Mouse (Mus musculus): ENCODE measurements around the gene Cyb561d1. TPM values are rescaled to one million over a fixed set of nuclear protein-coding genes. Genes with fewer than 3 reads are reported as not detected.
"Not testable (repeated sequence)": the region's sequence is repeated elsewhere in the genome, so short reads cannot be mapped to it uniquely, and the experiment has no call there.

The Cyb561d1 gene
- total and polyA plus RNA-seq, 3 experiments: 2.2 to 4.1 (median 2.6) TPM

GRCm38 (mm10) chr3:108241243-108241839 lies 40.3 kb upstream of the Cyb561d1 start:
- dilution Hi-C loops (cut with MboI; ENCODE audit: extremely low pct_ligation_motif_present, extremely low pct_unique_long_range_greater_than_20kb, low sequenced_read_pairs): no loop called here
- no peak for DNase-seq (ENCODE audit: extremely low read depth)
- no peaks in the 10 kb centered on the region for H3K27me3 ChIP-seq (replicated peaks)
- no peaks in the 10 kb centered on the region for H3K4me1 ChIP-seq (ENCODE audit: control insufficient read depth in 1 of 2, insufficient read depth in 2 of 2)
- H3K9me3 ChIP-seq (replicated peaks; ENCODE audit: low read length): peaks cover 2% of the 10 kb centered on the region
- TF ChIP-seq HCFC1 (IDR thresholded peaks at IDR 0.05; ENCODE audit: low read depth, low read length): no peak
- no peak overlapping the region for H3K27ac ChIP-seq (ENCODE audit: insufficient read depth, low read depth)
- H3K4me2 ChIP-seq (ENCODE audit: insufficient read depth, low read depth, poor library complexity, severe bottlenecking): no peak overlapping the region
- no peak overlapping the region for H3K4me3 ChIP-seq (replicated peaks in 1 of 3; ENCODE audit: low read depth in 2 of 3, low read length in 2 of 3, poor library complexity in 1 of 3)
- H3K79me2 ChIP-seq (replicated peaks; ENCODE audit: control insufficient read depth, extremely low read depth, insufficient read depth, poor library complexity, severe bottlenecking): no peaks in the 10 kb centered on the region
- no peaks in the 10 kb centered on the region for H3K36me3 ChIP-seq (replicated peaks in 1 of 2; ENCODE audit: control insufficient read depth in 1 of 2, insufficient read depth in 1 of 2, low read length in 1 of 2)
- in situ Hi-C loops (cut with MboI; ENCODE audit: low pct_ligation_motif_present, low pct_unique_long_range_greater_than_20kb, low sequenced_read_pairs): no loop called here
- H3K9ac ChIP-seq (ENCODE audit: insufficient read depth, low read depth): no peak overlapping the region

- H3K4me1 ChIP-seq (ENCODE audit: control insufficient read depth in 1 of 2, insufficient read depth in 2 of 2); H3K36me3 ChIP-seq (replicated peaks in 1 of 2; ENCODE audit: control insufficient read depth in 1 of 2, insufficient read depth in 1 of 2, low read length in 1 of 2); H3K9me3 ChIP-seq (replicated peaks; ENCODE audit: low read length); H3K4me3 ChIP-seq (replicated peaks in 1 of 3; ENCODE audit: low read depth in 2 of 3, low read length in 2 of 3, poor library complexity in 1 of 3); in situ Hi-C loops (cut with MboI; ENCODE audit: low pct_ligation_motif_present, low pct_unique_long_range_greater_than_20kb, low sequenced_read_pairs); H3K27ac ChIP-seq (ENCODE audit: insufficient read depth, low read depth); H3K27me3 ChIP-seq (replicated peaks); dilution Hi-C loops (cut with MboI; ENCODE audit: extremely low pct_ligation_motif_present, extremely low pct_unique_long_range_greater_than_20kb, low sequenced_read_pairs); DNase-seq (ENCODE audit: extremely low read depth); H3K79me2 ChIP-seq (replicated peaks; ENCODE audit: control insufficient read depth, extremely low read depth, insufficient read depth, poor library complexity, severe bottlenecking); H3K4me2 ChIP-seq (ENCODE audit: insufficient read depth, low read depth, poor library complexity, severe bottlenecking); H3K9ac ChIP-seq (ENCODE audit: insufficient read depth, low read depth): not testable (repeated sequence)
- TF ChIP-seq CTCF (conservative IDR thresholded peaks at IDR 0.05 in 1 of 2, IDR thresholded peaks at IDR 0.05 in 1 of 2; ENCODE audit: low read depth in 2 of 2, low read length in 2 of 2): peak in 1 of 2 experiments; percentile 26; a peak in 1 of 4 replicates
These were observed 36.6 kb upstream of the Cyb561d1 start for GRCm38 (mm10) chr3:108237474-108238102.

- Histone ChIP-seq H3K4me2 (ENCODE audit: insufficient read depth, low read depth, poor library complexity, severe bottlenecking) (no peak overlapping the region), H3K27me3 (replicated peaks) (peaks cover 10% of the 10 kb centered on the region), H3K4me1 (ENCODE audit: control insufficient read depth in 1 of 2, insufficient read depth in 2 of 2) (no peaks in the 10 kb centered on the region), H3K79me2 (replicated peaks; ENCODE audit: control insufficient read depth, extremely low read depth, insufficient read depth, poor library complexity, severe bottlenecking) (no peaks in the 10 kb centered on the region), H3K27ac (ENCODE audit: insufficient read depth, low read depth) (no peak overlapping the region), H3K9me3 (replicated peaks; ENCODE audit: low read length) (peaks cover 3% of the 10 kb centered on the region), H3K9ac (ENCODE audit: insufficient read depth, low read depth) (no peak overlapping the region), H3K36me3 (replicated peaks in 1 of 2; ENCODE audit: control insufficient read depth in 1 of 2, insufficient read depth in 1 of 2, low read length in 1 of 2) (no peaks in the 10 kb centered on the region), H3K4me3 (replicated peaks in 1 of 3; ENCODE audit: low read depth in 2 of 3, low read length in 2 of 3, poor library complexity in 1 of 3) (no peak overlapping the region)
- DNase-seq (ENCODE audit: extremely low read depth): no peak
- dilution Hi-C loops (cut with MboI; ENCODE audit: extremely low pct_ligation_motif_present, extremely low pct_unique_long_range_greater_than_20kb, low sequenced_read_pairs) (no loop called here), in situ Hi-C loops (cut with MboI; ENCODE audit: low pct_ligation_motif_present, low pct_unique_long_range_greater_than_20kb, low sequenced_read_pairs) (no loop called here)
- TF ChIP-seq ZMIZ1 (IDR thresholded peaks at IDR 0.05; ENCODE audit: low read depth, low read length) (no peak), TBP (conservative IDR thresholded peaks at IDR 0.05; ENCODE audit: low read depth, low read length) (no peak), MXI1 (IDR thresholded peaks at IDR 0.05; ENCODE audit: low read depth, low read length) (no peak), GABPA (IDR thresholded peaks at IDR 0.05; ENCODE audit: insufficient replicate concordance, low read depth, low read length) (no peak), RCOR1 (conservative IDR thresholded peaks at IDR 0.05; ENCODE audit: low read depth, low read length) (no peak), ZKSCAN1 (IDR thresholded peaks at IDR 0.05; ENCODE audit: borderline replicate concordance, low read depth, low read length) (no peak), ZC3H11A (IDR thresholded peaks at IDR 0.05; ENCODE audit: low read depth, low read length) (no peak)
These were observed 30.6 kb upstream of the Cyb561d1 start for GRCm38 (mm10) chr3:108231646-108232045.
